Mouse (Mus musculus): ENCODE results near the gene Ubn1. TPM values are rescaled to one million over a fixed set of nuclear protein-coding genes. Genes with fewer than 3 reads are reported as not detected.

Ubn1 gene
- total and polyA plus RNA-seq, 3 experiments = 17.4 to 33.2 (median 32.5) TPM

DNA sequence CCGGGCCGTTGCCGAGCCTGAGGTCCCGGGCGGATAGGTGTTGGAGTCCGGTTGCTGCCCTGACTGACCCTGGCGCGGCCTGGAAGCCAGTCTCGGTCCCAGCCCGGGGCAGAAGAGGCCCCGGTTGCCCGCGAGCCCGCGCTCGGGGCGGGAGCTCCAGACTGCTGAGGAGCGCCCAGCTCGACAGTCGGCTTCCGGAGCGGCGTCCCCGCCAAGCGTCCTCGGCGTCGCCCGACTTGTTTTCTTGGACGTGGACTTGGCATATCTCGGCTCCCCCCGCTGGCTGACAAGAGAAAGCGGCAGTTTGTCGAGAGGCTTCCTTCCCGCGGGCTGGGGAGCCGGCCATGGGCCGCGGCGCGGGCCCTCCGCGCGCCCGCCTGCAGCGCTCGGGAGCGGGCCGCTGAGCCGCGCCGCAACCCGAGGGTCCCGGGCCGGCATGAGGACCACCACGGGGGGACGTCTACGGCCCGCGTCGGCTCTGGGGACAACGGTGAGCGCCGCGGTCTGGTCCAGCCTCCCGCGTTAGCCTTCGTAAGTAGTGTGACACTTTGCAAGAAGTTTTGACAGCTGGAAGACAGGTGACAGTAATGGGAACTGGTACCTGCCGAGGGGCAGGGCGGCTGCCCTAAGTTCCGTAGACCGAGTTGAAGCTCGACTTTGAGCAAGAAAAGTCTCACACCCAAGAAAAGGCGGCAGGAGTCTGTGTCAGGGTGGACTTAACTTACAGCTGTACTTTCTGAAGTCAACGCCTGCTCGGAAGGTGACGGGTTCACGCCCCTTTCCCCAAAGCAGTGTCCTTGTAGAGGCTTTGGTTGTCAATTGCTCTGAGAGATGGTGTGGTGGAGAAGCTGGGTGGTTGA is 624 bp downstream of the Ubn1 start:
- H3K27ac ChIP-seq (ENCODE audit: insufficient read depth, low read depth) = peak overlapping the region; percentile 81
- TF ChIP-seq TBP (conservative IDR thresholded peaks at IDR 0.05; ENCODE audit: low read depth, low read length) (no peak), JUND (conservative IDR thresholded peaks at IDR 0.05; ENCODE audit: low read depth, low read length) (no peak), ZNF384 (IDR thresholded peaks at IDR 0.05; ENCODE audit: low read depth, low read length) (0 out of 2 replicates have a peak, but pooled peaks have one; percentile 14), CHD1 (IDR thresholded peaks at IDR 0.05; ENCODE audit: low read depth, low read length) (peak; percentile 63; the same call in 1 of the 2 replicates), MEF2A (IDR thresholded peaks at IDR 0.05; ENCODE audit: borderline replicate concordance, low read depth, low read length) (no peak), MAX (IDR thresholded peaks at IDR 0.05; ENCODE audit: low read length) (no peak), MAZ (IDR thresholded peaks at IDR 0.05; ENCODE audit: low read depth, low read length) (no peak; the same call in 1 of the 2 replicates), RCOR1 (conservative IDR thresholded peaks at IDR 0.05; ENCODE audit: low read depth, low read length) (no peak), UBTF (IDR thresholded peaks at IDR 0.05; ENCODE audit: low read depth, low read length) (peak; percentile 94), HCFC1 (IDR thresholded peaks at IDR 0.05; ENCODE audit: low read depth, low read length) (no peak), PAX5 (IDR thresholded peaks at IDR 0.05; ENCODE audit: low read length) (no peak), POLR2A (IDR thresholded peaks at IDR 0.05; ENCODE audit: low read depth, low read length) (no peak), ELF1 (IDR thresholded peaks at IDR 0.05; ENCODE audit: low read depth, low read length) (no peak), RAD21 (IDR thresholded peaks at IDR 0.05; ENCODE audit: low read depth, low read length) (no peak; the same call in none of the 2 replicates), ETS1 (conservative IDR thresholded peaks at IDR 0.05; ENCODE audit: low read depth, low read length) (no peak; the same call in 1 of the 2 replicates), JUN (IDR thresholded peaks at IDR 0.05; ENCODE audit: insufficient read depth, low read depth, low read length) (no peak), CHD2 (IDR thresholded peaks at IDR 0.05; ENCODE audit: low read length) (no peak), MXI1 (IDR thresholded peaks at IDR 0.05; ENCODE audit: low read depth, low read length) (peak; percentile 74), CTCF (conservative IDR thresholded peaks at IDR 0.05 in 1 of 2, IDR thresholded peaks at IDR 0.05 in 1 of 2; ENCODE audit: low read depth in 2 of 2, low read length in 2 of 2) (peak in 1 of 2 experiments; percentile 43; a peak in 2 of 4 replicates), POLR2AphosphoS2 (IDR thresholded peaks at IDR 0.05; ENCODE audit: low read depth, low read length) (no peak), ZKSCAN1 (IDR thresholded peaks at IDR 0.05; ENCODE audit: borderline replicate concordance, low read depth, low read length) (no peak), USF2 (conservative IDR thresholded peaks at IDR 0.05; ENCODE audit: low read depth, low read length) (no peak), USF1 (IDR thresholded peaks at IDR 0.05; ENCODE audit: low read depth, low read length) (no peak), ZC3H11A (IDR thresholded peaks at IDR 0.05; ENCODE audit: low read depth, low read length) (no peak), SIN3A (IDR thresholded peaks at IDR 0.05; ENCODE audit: low read length) (peak; percentile 92), NRF1 (IDR thresholded peaks at IDR 0.05; ENCODE audit: low read depth, low read length) (no peak; the same call in 1 of the 2 replicates)
- peaks cover 0 to 37% of the 10 kb centered on the region in 2 experiments; a peak in 2 of 4 replicates for H3K4me1 ChIP-seq (ENCODE audit: control insufficient read depth in 1 of 2, insufficient read depth in 2 of 2)
- DNase-seq (ENCODE audit: extremely low read depth) = peak; percentile 74
- in situ Hi-C loops (cut with MboI; ENCODE audit: low pct_ligation_motif_present, low pct_unique_long_range_greater_than_20kb, low sequenced_read_pairs) (no loop called here), dilution Hi-C loops (cut with MboI; ENCODE audit: extremely low pct_ligation_motif_present, extremely low pct_unique_long_range_greater_than_20kb, low sequenced_read_pairs) (no loop called here)
- H3K36me3 ChIP-seq (replicated peaks in 1 of 2; ENCODE audit: control insufficient read depth in 1 of 2, insufficient read depth in 1 of 2, low read length in 1 of 2) = peaks cover 27 to 49% of the 10 kb centered on the region in 2 experiments
- H3K9me3 ChIP-seq (replicated peaks; ENCODE audit: low read length) = no peaks in the 10 kb centered on the region
- no peaks in the 10 kb centered on the region for H3K27me3 ChIP-seq (replicated peaks)
- H3K79me2 ChIP-seq (replicated peaks; ENCODE audit: control insufficient read depth, extremely low read depth, insufficient read depth, poor library complexity, severe bottlenecking) = peaks cover 50% of the 10 kb centered on the region
- peak overlapping the region; percentile 86 for H3K4me2 ChIP-seq (ENCODE audit: insufficient read depth, low read depth, poor library complexity, severe bottlenecking)
- peak overlapping the region; percentile 81 for H3K9ac ChIP-seq (ENCODE audit: insufficient read depth, low read depth)
- H3K4me3 ChIP-seq (replicated peaks in 1 of 3; ENCODE audit: low read depth in 2 of 3, low read length in 2 of 3, poor library complexity in 1 of 3) = peak overlapping the region; percentile 80 to 93 (median 89)

Measured in CH12.LX (cell line).